8 mouse cellular contexts compared by ENCODE assay signal in genomic region chr13:55444286-55444936, GRCm38 (mm10). TPM values are rescaled to one million over a fixed set of nuclear protein-coding genes. Genes with fewer than 3 reads are reported as not detected.
DNase-seq lines count a peak whose midpoint lies in the region; ATAC-seq and TF ChIP-seq lines count a peak whose summit lies in the region.

No protein-coding gene starts in this region.

- ATAC-seq in heart, embryonic 14.5 days (ENCODE audit: insufficient number of reproducible peaks, insufficient read depth, low FRiP score, low read depth): peak; percentile 64
- ATAC-seq in hematopoietic stem cell, adult 5-6 weeks (replicated peaks in 1 of 2; ENCODE audit: insufficient read depth in 1 of 2, low FRiP score in 2 of 2, low TSS enrichment in 1 of 2, low read depth in 1 of 2, poor library complexity in 2 of 2, severe bottlenecking in 2 of 2): peak; percentile 14 to 34; a peak in 3 of 4 replicates
- peak; percentile 38 for ATAC-seq in liver, embryonic 16.5 days (ENCODE audit: low read depth)

- TF ChIP-seq POLR2A in bone marrow macrophage, adult 2 months (IDR thresholded peaks at IDR 0.05; ENCODE audit: borderline replicate concordance, low read depth, low read length): no peak
- TF ChIP-seq POLR2A in olfactory bulb, adult 2 months (IDR thresholded peaks at IDR 0.05; ENCODE audit: insufficient read depth, low read depth, low read length): peak; percentile 70; the same call in 1 of the 2 replicates

- 1% methylated on average over 32 of the region's 33 CpGs for WGBS in heart, embryonic 14.5 days
- WGBS in liver, embryonic 16.5 days (ENCODE audit: insufficient replicate concordance): under 1% methylated on average over 33 of the region's 33 CpGs
- WGBS in olfactory bulb, adult 2 months: under 1% methylated on average over 33 of the region's 33 CpGs

- no peaks in the 10 kb centered on the region for H3K9me3 ChIP-seq in heart, embryonic 14.5 days (ENCODE audit: control insufficient read depth, low read length)
- H3K9me3 ChIP-seq in liver, embryonic 16.5 days (replicated peaks; ENCODE audit: control insufficient read depth, low read length): no peaks in the 10 kb centered on the region

- peak overlapping the region; percentile 62 for H3K9ac ChIP-seq in heart, embryonic 14.5 days (ENCODE audit: low read length)
- peak overlapping the region; percentile 66 for H3K9ac ChIP-seq in liver, embryonic 16.5 days (ENCODE audit: low read depth, low read length)

- H3K27ac ChIP-seq in heart, embryonic 14.5 days (replicated peaks in 1 of 2; ENCODE audit: control insufficient read depth in 1 of 2, insufficient read depth in 1 of 2, low read depth in 2 of 2, low read length in 2 of 2): peak overlapping the region; percentile 93 to 99
- peak overlapping the region; percentile 94 for H3K27ac ChIP-seq in bone marrow macrophage, adult 2 months (ENCODE audit: insufficient read depth, low read depth, low read length)
- H3K27ac ChIP-seq in liver, embryonic 16.5 days (ENCODE audit: low read length): peak overlapping the region; percentile 97
- peak overlapping the region; percentile 86 for H3K27ac ChIP-seq in olfactory bulb, adult 2 months (ENCODE audit: insufficient read depth, low read depth, low read length)

- TF ChIP-seq CTCF in bone marrow macrophage, adult 2 months (IDR thresholded peaks at IDR 0.05; ENCODE audit: low read depth, low read length): no peak
- TF ChIP-seq CTCF in olfactory bulb, adult 2 months (IDR thresholded peaks at IDR 0.05; ENCODE audit: insufficient read depth, low read depth, low read length): no peak

- DNase-seq in heart, adult 18-20 months: no peak
- peak; percentile 89 for DNase-seq in CD4-positive, CD25-positive, alpha-beta regulatory T cell, adult 2 months (ENCODE audit: low read depth, low spot score)
- DNase-seq in layer of hippocampus, adult 18-20 months (ENCODE audit: low spot score in 2 of 2): no peak

- peaks cover under 1% of the 10 kb centered on the region; the same call in 1 of the 2 replicates for H3K36me3 ChIP-seq in heart, embryonic 14.5 days (ENCODE audit: control insufficient read depth, insufficient read depth, low read length)
- H3K36me3 ChIP-seq in liver, embryonic 16.5 days (ENCODE audit: control insufficient read depth, insufficient read depth): no peaks in the 10 kb centered on the region

- H3K4me2 ChIP-seq in heart, embryonic 14.5 days (ENCODE audit: low read length): peak overlapping the region; percentile 74
- H3K4me2 ChIP-seq in liver, embryonic 16.5 days (ENCODE audit: low read depth, low read length): peak overlapping the region; percentile 89

- peaks cover 4 to 21% of the 10 kb centered on the region in 2 experiments for H3K4me1 ChIP-seq in heart, embryonic 14.5 days (ENCODE audit: control insufficient read depth in 2 of 2, insufficient read depth in 2 of 2, low read length in 2 of 2)
- peaks cover 26% of the 10 kb centered on the region for H3K4me1 ChIP-seq in bone marrow macrophage, adult 2 months (ENCODE audit: control insufficient read depth, insufficient read depth, low read length)
- peaks cover 46% of the 10 kb centered on the region for H3K4me1 ChIP-seq in liver, embryonic 16.5 days (ENCODE audit: control insufficient read depth, low read depth, low read length)
- peaks cover 20% of the 10 kb centered on the region for H3K4me1 ChIP-seq in olfactory bulb, adult 2 months (ENCODE audit: control insufficient read depth, insufficient read depth, low read length)

- peak overlapping the region; percentile 78 to 95 for H3K4me3 ChIP-seq in heart, embryonic 14.5 days (ENCODE audit: control insufficient read depth in 1 of 2, insufficient read depth in 1 of 2, low read depth in 1 of 2, low read length in 2 of 2)
- peak overlapping the region; percentile 93 for H3K4me3 ChIP-seq in bone marrow macrophage, adult 2 months (ENCODE audit: insufficient read depth, low read length)
- peak overlapping the region; percentile 84 for H3K4me3 ChIP-seq in liver, embryonic 16.5 days (ENCODE audit: low read depth, low read length)
- peak overlapping the region; percentile 63 for H3K4me3 ChIP-seq in olfactory bulb, adult 2 months (ENCODE audit: insufficient read depth, low read depth, low read length)

- H3K27me3 ChIP-seq in heart, embryonic 14.5 days (ENCODE audit: control insufficient read depth, insufficient read depth, low read length): no peaks in the 10 kb centered on the region
- H3K27me3 ChIP-seq in liver, embryonic 16.5 days (ENCODE audit: control insufficient read depth, insufficient read depth, low read depth, low read length): no peaks in the 10 kb centered on the region

RNA-seq across cellular contexts. Expression of gene Grk6, which starts 0.5 kb away (rescaled TPM):
- 20.6 and 23.6 TPM in 2 replicates for polyA plus RNA-seq in heart, embryonic 14.5 days (2014; fragmentation: Nextera tagmentation; extraction: Ambion mirVana)
- total RNA-seq in heart, adult 18-20 months (2021): 10 to 100 TPM; 13.9 to 17.1 TPM
- polyA plus RNA-seq in bone marrow macrophage, adult 2 months (2012; ENCODE audit: insufficient read depth, insufficient read length, missing spikeins): 42.1 and 43.0 TPM in 2 replicates
- total RNA-seq in hematopoietic stem cell, adult 5-6 weeks (2017): 77.8 and 80.9 TPM in 2 replicates
- 10.4 and 12.1 TPM in 2 replicates for polyA plus RNA-seq in liver, embryonic 16.5 days (2015; fragmentation: Nextera tagmentation; extraction: Ambion mirVana)
- polyA plus RNA-seq in olfactory bulb, adult 2 months (2012; ENCODE audit: insufficient read depth, insufficient read length, low replicate concordance, missing spikeins): 128 TPM in 1 of 2 replicates, not detected in the other
- total RNA-seq in layer of hippocampus, adult 18-20 months (2021): 10 to 100 TPM; 60.3 to 63.2 TPM

RNA-seq across cellular contexts. Expression of gene F12, which starts 17.8 kb away (rescaled TPM):
- not detected in 2 replicates for polyA plus RNA-seq in heart, embryonic 14.5 days (2014; fragmentation: Nextera tagmentation; extraction: Ambion mirVana)
- total RNA-seq in heart, adult 18-20 months (2021): not detected
- polyA plus RNA-seq in bone marrow macrophage, adult 2 months (2012; ENCODE audit: insufficient read depth, insufficient read length, missing spikeins): not detected in 2 replicates
- total RNA-seq in hematopoietic stem cell, adult 5-6 weeks (2017): not detected in 2 replicates
- polyA plus RNA-seq in liver, embryonic 16.5 days (2015; fragmentation: Nextera tagmentation; extraction: Ambion mirVana): 147 and 184 TPM in 2 replicates
- not detected in 2 replicates for polyA plus RNA-seq in olfactory bulb, adult 2 months (2012; ENCODE audit: insufficient read depth, insufficient read length, low replicate concordance, missing spikeins)
- under 1 TPM; 0.32 to 0.36 TPM for total RNA-seq in layer of hippocampus, adult 18-20 months (2021)

RNA-seq across cellular contexts. Expression of gene Prr7, which starts 19.7 kb away (rescaled TPM):
- 0.24 and 0.30 TPM in 2 replicates for polyA plus RNA-seq in heart, embryonic 14.5 days (2014; fragmentation: Nextera tagmentation; extraction: Ambion mirVana)
- under 1 TPM; 0.45 to 0.82 TPM for total RNA-seq in heart, adult 18-20 months (2021)
- not detected in 2 replicates for polyA plus RNA-seq in bone marrow macrophage, adult 2 months (2012; ENCODE audit: insufficient read depth, insufficient read length, missing spikeins)
- total RNA-seq in hematopoietic stem cell, adult 5-6 weeks (2017): 0.25 TPM in 1 of 2 replicates, not detected in the other
- not detected in 2 replicates for polyA plus RNA-seq in liver, embryonic 16.5 days (2015; fragmentation: Nextera tagmentation; extraction: Ambion mirVana)
- not detected in 2 replicates for polyA plus RNA-seq in olfactory bulb, adult 2 months (2012; ENCODE audit: insufficient read depth, insufficient read length, low replicate concordance, missing spikeins)
- total RNA-seq in layer of hippocampus, adult 18-20 months (2021): 10 to 100 TPM; 75.6 to 79.2 TPM

RNA-seq across cellular contexts. Expression of gene Pfn3, which starts 29.4 kb away (rescaled TPM):
- not detected in 2 replicates for polyA plus RNA-seq in heart, embryonic 14.5 days (2014; fragmentation: Nextera tagmentation; extraction: Ambion mirVana)
- not detected for total RNA-seq in heart, adult 18-20 months (2021)
- not detected in 2 replicates for polyA plus RNA-seq in bone marrow macrophage, adult 2 months (2012; ENCODE audit: insufficient read depth, insufficient read length, missing spikeins)
- not detected in 2 replicates for total RNA-seq in hematopoietic stem cell, adult 5-6 weeks (2017)
- not detected in 2 replicates for polyA plus RNA-seq in liver, embryonic 16.5 days (2015; fragmentation: Nextera tagmentation; extraction: Ambion mirVana)
- polyA plus RNA-seq in olfactory bulb, adult 2 months (2012; ENCODE audit: insufficient read depth, insufficient read length, low replicate concordance, missing spikeins): not detected in 2 replicates
- under 1 TPM in 1 of 2 experiments, not detected in 1; 0.68 TPM for total RNA-seq in layer of hippocampus, adult 18-20 months (2021)

RNA-seq across cellular contexts. Expression of gene Dbn1, which starts 43.5 kb away (rescaled TPM):
- polyA plus RNA-seq in heart, embryonic 14.5 days (2014; fragmentation: Nextera tagmentation; extraction: Ambion mirVana): 51.8 and 53.5 TPM in 2 replicates
- 1 to 10 TPM; 5.7 to 6.4 TPM for total RNA-seq in heart, adult 18-20 months (2021)
- 0.62 and 1.2 TPM in 2 replicates for polyA plus RNA-seq in bone marrow macrophage, adult 2 months (2012; ENCODE audit: insufficient read depth, insufficient read length, missing spikeins)
- 0.60 and 2.3 TPM in 2 replicates for total RNA-seq in hematopoietic stem cell, adult 5-6 weeks (2017)
- polyA plus RNA-seq in liver, embryonic 16.5 days (2015; fragmentation: Nextera tagmentation; extraction: Ambion mirVana): 6.1 and 7.7 TPM in 2 replicates
- not detected in 2 replicates for polyA plus RNA-seq in olfactory bulb, adult 2 months (2012; ENCODE audit: insufficient read depth, insufficient read length, low replicate concordance, missing spikeins)
- total RNA-seq in layer of hippocampus, adult 18-20 months (2021): 100 to 1,000 TPM; 359 to 362 TPM

Comparison
In these comparisons a context has a peak if more than half of its experiments do, and no peak if none do; other contexts are left out.
1. RNA of gene F12, which starts 17.8 kb away (polyA plus RNA-seq): 147 to 184 TPM in liver, embryonic 16.5 days; not detected in heart, embryonic 14.5 days, not detected in bone marrow macrophage, adult 2 months and not detected in olfactory bulb, adult 2 months; every median in the first group is over 100 times any median in the second.
2. Peak in every context shown above with its lines, with median percentiles within 50 percentile points of each other: ATAC-seq, H3K27ac ChIP-seq and H3K4me3 ChIP-seq.